Mouse (Mus musculus) forebrain, embryonic 10.5 days (tissue): ENCODE data around the gene Astn2. TPM values are rescaled to one million over a fixed set of nuclear protein-coding genes. Genes with fewer than 3 reads are reported as not detected.

Source experiments
- DNase-seq: peaks from one replicate; pipeline ENCODE4 v3.0.0-alpha.2; 2017; ENCODE audit warnings: low spot score; ENCODE audit errors: extremely low spot score
- H3K27ac ChIP-seq: fragments of 300-500 bp; sonication (generic); 2 replicates; pipeline ENCODE4 v1.5.1; 2016; ENCODE audit warnings: mild to moderate bottlenecking
- H3K27me3 ChIP-seq: fragments of 300-500 bp; sonication (generic); 2 replicates; pipeline ENCODE4 v1.6.1; 2016; ENCODE audit warnings: mild to moderate bottlenecking; ENCODE audit not compliant: poor library complexity, severe bottlenecking
- H3K36me3 ChIP-seq: fragments of 300-500 bp; sonication (generic); replicated peaks from 2 replicates; pipeline ENCODE4 v1.6.1; 2016; ENCODE audit warnings: mild to moderate bottlenecking, moderate library complexity
- H3K4me1 ChIP-seq: fragments of 300-500 bp; sonication (generic); 2 replicates; pipeline ENCODE4 v1.6.1; 2016
- H3K4me3 ChIP-seq: fragments of 300-500 bp; sonication (generic); 2 replicates; pipeline ENCODE4 v1.5.1; 2016; ENCODE audit warnings: mild to moderate bottlenecking, moderate library complexity
- H3K9me3 ChIP-seq: fragments of 300-500 bp; sonication (generic); 2 replicates; pipeline ENCODE4 v1.6.1; 2016; ENCODE audit warnings: mild to moderate bottlenecking, moderate library complexity
- WGBS: fragments of 180-500 bp; shearing (Covaris S2); methylation state at CpG from one replicate; pipeline ENCODE4 v1.1.7; 2016; 5-methylcytosine and 5-hydroxymethylcytosine counted together
- polyA plus RNA-seq: library from polyadenylated mRNA; unstranded; fragments of >200 nt; fragmentation: Nextera tagmentation; extraction: Ambion mirVana; gene quantifications from 2 replicates; pipeline ENCODE4 v1.2.1, GENCODE M21; 2016

The Astn2 gene
- polyA plus RNA-seq, 1 experiment from 2014 or later: 0.27 TPM

- Histone ChIP-seq H3K27me3 (no peaks in the 10 kb centered on the region), H3K27ac (no peak overlapping the region), H3K9me3 (no peaks in the 10 kb centered on the region), H3K36me3 (no peaks in the 10 kb centered on the region), H3K4me1 (peaks cover 8% of the 10 kb centered on the region), H3K4me3 (no peak overlapping the region)
- no peak for DNase-seq
- 73% methylated on average over 11 of the region's 11 CpGs for WGBS
Observed at GRCm38 (mm10) chr4:65916027-65917008, 488.1 kb downstream of the Astn2 start.

- Histone ChIP-seq H3K9me3 (no peaks in the 10 kb centered on the region), H3K4me1 (peaks cover 20% of the 10 kb centered on the region), H3K27ac (no peak overlapping the region), H3K27me3 (no peaks in the 10 kb centered on the region), H3K4me3 (no peak overlapping the region), H3K36me3 (no peaks in the 10 kb centered on the region)
- whole genome bisulfite sequencing: 82% methylated on average over 8 of the region's 8 CpGs
- no peak for DNase-seq
Observed at GRCm38 (mm10) chr4:65912247-65912942, 492.0 kb downstream of the Astn2 start.

- no peaks in the 10 kb centered on the region for H3K9me3 ChIP-seq
Observed at GRCm38 (mm10) chr4:65907660-65908059, 496.8 kb downstream of the Astn2 start.

GRCm38 (mm10) chr4:65904963-65905362, 499.4 kb downstream of the Astn2 start:
- no peak overlapping the region for H3K27ac ChIP-seq
- no peaks in the 10 kb centered on the region for H3K9me3 ChIP-seq
- H3K4me1 ChIP-seq: peaks cover 20% of the 10 kb centered on the region
- H3K4me3 ChIP-seq: no peak overlapping the region
- H3K36me3 ChIP-seq: no peaks in the 10 kb centered on the region
- DNase-seq: no peak
- 93% methylated on average over 2 of the region's 2 CpGs for WGBS
- H3K27me3 ChIP-seq: no peaks in the 10 kb centered on the region

More at GRCm38 (mm10) chr4:65907660-65908059, 496.8 kb downstream of the Astn2 start:
- no peak for DNase-seq
- WGBS: 67% methylated on average over 7 of the region's 7 CpGs
- no peaks in the 10 kb centered on the region for H3K27me3 ChIP-seq
- H3K4me1 ChIP-seq: peaks cover 20% of the 10 kb centered on the region
- H3K4me3 ChIP-seq: no peak overlapping the region
- no peaks in the 10 kb centered on the region for H3K36me3 ChIP-seq
- H3K27ac ChIP-seq: no peak overlapping the region

- no peak overlapping the region for H3K4me3 ChIP-seq
- H3K4me1 ChIP-seq: peaks cover 9% of the 10 kb centered on the region
- H3K27me3 ChIP-seq: no peaks in the 10 kb centered on the region
- no peak for DNase-seq
- H3K9me3 ChIP-seq: no peaks in the 10 kb centered on the region
- 77% methylated on average over 5 of the region's 5 CpGs for WGBS
- H3K27ac ChIP-seq: no peak overlapping the region
- H3K36me3 ChIP-seq: no peaks in the 10 kb centered on the region
Observed at GRCm38 (mm10) chr4:65896092-65897027, 508.1 kb downstream of the Astn2 start.

GRCm38 (mm10) chr4:65888332-65888993, 515.9 kb downstream of the Astn2 start:
- DNase-seq: no peak
- H3K36me3 ChIP-seq: no peaks in the 10 kb centered on the region
- H3K27ac ChIP-seq: no peak overlapping the region
- no peak overlapping the region for H3K4me3 ChIP-seq
- H3K4me1 ChIP-seq: peaks cover 9% of the 10 kb centered on the region
- H3K9me3 ChIP-seq: no peaks in the 10 kb centered on the region
- WGBS: 53% methylated on average over 5 of the region's 5 CpGs
- H3K27me3 ChIP-seq: no peaks in the 10 kb centered on the region

- no peak overlapping the region for H3K4me3 ChIP-seq
- no peak for DNase-seq
- H3K4me1 ChIP-seq: peaks cover 9% of the 10 kb centered on the region
- H3K36me3 ChIP-seq: no peaks in the 10 kb centered on the region
- no peaks in the 10 kb centered on the region for H3K27me3 ChIP-seq
- no peak overlapping the region for H3K27ac ChIP-seq
- WGBS: 93% methylated on average over 1 of the region's 1 CpGs
- H3K9me3 ChIP-seq: no peaks in the 10 kb centered on the region
Observed at GRCm38 (mm10) chr4:65886862-65887261, 517.5 kb downstream of the Astn2 start.

GRCm38 (mm10) chr4:65885921-65886320, 518.5 kb downstream of the Astn2 start:
- 83% methylated on average over 3 of the region's 3 CpGs for WGBS
- no peaks in the 10 kb centered on the region for H3K27me3 ChIP-seq
- no peak overlapping the region for H3K27ac ChIP-seq
- no peak overlapping the region for H3K4me3 ChIP-seq
- DNase-seq: no peak
- peaks cover 9% of the 10 kb centered on the region for H3K4me1 ChIP-seq
- H3K9me3 ChIP-seq: no peaks in the 10 kb centered on the region
- H3K36me3 ChIP-seq: no peaks in the 10 kb centered on the region

GRCm38 (mm10) chr4:65874236-65874781, 530.1 kb downstream of the Astn2 start:
- Histone ChIP-seq H3K4me3 (no peak overlapping the region), H3K36me3 (no peaks in the 10 kb centered on the region), H3K4me1 (no peaks in the 10 kb centered on the region), H3K27ac (no peak overlapping the region), H3K27me3 (no peaks in the 10 kb centered on the region), H3K9me3 (no peaks in the 10 kb centered on the region)
- WGBS: 89% methylated on average over 2 of the region's 2 CpGs
- DNase-seq: no peak

- H3K27me3 ChIP-seq: no peaks in the 10 kb centered on the region
- H3K27ac ChIP-seq: no peak overlapping the region
- H3K4me1 ChIP-seq: no peaks in the 10 kb centered on the region
- no peaks in the 10 kb centered on the region for H3K9me3 ChIP-seq
- DNase-seq: no peak
- no peak overlapping the region for H3K4me3 ChIP-seq
- H3K36me3 ChIP-seq: no peaks in the 10 kb centered on the region
Observed at GRCm38 (mm10) chr4:65864551-65864950, 539.9 kb downstream of the Astn2 start.

- no peaks in the 10 kb centered on the region for H3K36me3 ChIP-seq
- peaks cover 23% of the 10 kb centered on the region for H3K4me1 ChIP-seq
- H3K27ac ChIP-seq: no peak overlapping the region
- H3K4me3 ChIP-seq: no peak overlapping the region
- H3K27me3 ChIP-seq: peaks cover 44% of the 10 kb centered on the region
- 85% methylated on average over 2 of the region's 2 CpGs for WGBS
- H3K9me3 ChIP-seq: no peaks in the 10 kb centered on the region
- DNase-seq: no peak
Observed at GRCm38 (mm10) chr4:65843191-65843590, 561.2 kb downstream of the Astn2 start.
